Mouse (Mus musculus): ENCODE measurements around the gene Bmp7. TPM values are rescaled to one million over a fixed set of nuclear protein-coding genes. Genes with fewer than 3 reads are reported as not detected.
A peak's percentile ranks its signal among the peaks of the same experiment; 100 is the strongest.

The Bmp7 gene
- polyA plus RNA-seq, 1 experiment from 2014 or later, result 14.7 TPM

DNA sequence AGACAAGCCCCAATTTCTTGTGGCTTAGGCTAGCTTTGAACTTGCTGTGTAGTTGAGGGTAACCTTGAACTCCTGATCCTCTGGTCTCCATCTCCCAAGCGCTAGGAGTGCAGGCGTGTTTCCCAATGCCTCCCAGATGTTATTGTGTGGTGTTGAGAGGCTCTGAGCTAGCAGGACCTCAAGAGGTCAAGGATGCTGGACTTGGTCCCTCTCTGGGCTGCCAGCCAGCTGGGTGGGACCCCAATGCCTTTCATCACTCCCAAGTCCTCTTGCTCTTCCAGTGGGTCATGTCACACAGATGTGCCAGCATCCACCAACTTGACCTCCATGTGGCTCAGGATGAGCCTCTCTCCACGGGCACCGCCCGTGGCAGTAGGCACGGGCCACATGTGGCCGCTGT is 16.9 kb downstream of the Bmp7 start:
- H3K27ac ChIP-seq (replicated peaks), result no peak overlapping the region
- WGBS, result 94% methylated on average over 7 of the region's 7 CpGs
- no peaks in the 10 kb centered on the region for H3K36me3 ChIP-seq
- peaks cover 27% of the 10 kb centered on the region for H3K4me1 ChIP-seq
- no peak overlapping the region for H3K4me3 ChIP-seq
- no peaks in the 10 kb centered on the region; the same call in 1 of the 2 replicates for H3K27me3 ChIP-seq (ENCODE audit: low read depth, poor library complexity, severe bottlenecking)
- no peak for DNase-seq (ENCODE audit: low spot score)
- no peaks in the 10 kb centered on the region for H3K9me3 ChIP-seq (replicated peaks)

DNA sequence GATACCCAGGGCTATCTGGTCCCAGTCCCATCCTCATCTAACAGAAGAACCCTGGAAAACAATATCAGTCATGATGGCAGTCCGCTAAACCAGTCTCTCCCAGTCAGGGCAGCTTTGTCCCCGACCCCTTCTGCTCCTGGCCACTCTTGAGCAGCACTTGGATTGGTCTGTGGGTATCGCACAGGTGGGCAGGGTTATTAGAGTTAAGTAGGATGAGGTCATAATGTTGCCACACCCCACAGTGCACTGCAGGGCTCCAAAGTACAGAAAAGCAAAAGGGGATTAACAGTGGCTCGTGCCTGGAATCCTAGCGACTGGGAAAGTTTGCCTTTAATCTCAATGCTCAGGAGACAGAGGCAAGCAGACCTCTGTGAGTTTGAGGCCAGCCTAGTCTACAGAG is 17.5 kb downstream of the Bmp7 start:
- no peak overlapping the region for H3K4me3 ChIP-seq
- H3K4me1 ChIP-seq, result peaks cover 27% of the 10 kb centered on the region
- DNase-seq (ENCODE audit: low spot score), result no peak
- no peaks in the 10 kb centered on the region; the same call in 1 of the 2 replicates for H3K27me3 ChIP-seq (ENCODE audit: low read depth, poor library complexity, severe bottlenecking)
- no peak overlapping the region for H3K27ac ChIP-seq (replicated peaks)
- 51% methylated on average over 5 of the region's 5 CpGs for WGBS
- H3K36me3 ChIP-seq, result no peaks in the 10 kb centered on the region
- no peaks in the 10 kb centered on the region for H3K9me3 ChIP-seq (replicated peaks)

DNA sequence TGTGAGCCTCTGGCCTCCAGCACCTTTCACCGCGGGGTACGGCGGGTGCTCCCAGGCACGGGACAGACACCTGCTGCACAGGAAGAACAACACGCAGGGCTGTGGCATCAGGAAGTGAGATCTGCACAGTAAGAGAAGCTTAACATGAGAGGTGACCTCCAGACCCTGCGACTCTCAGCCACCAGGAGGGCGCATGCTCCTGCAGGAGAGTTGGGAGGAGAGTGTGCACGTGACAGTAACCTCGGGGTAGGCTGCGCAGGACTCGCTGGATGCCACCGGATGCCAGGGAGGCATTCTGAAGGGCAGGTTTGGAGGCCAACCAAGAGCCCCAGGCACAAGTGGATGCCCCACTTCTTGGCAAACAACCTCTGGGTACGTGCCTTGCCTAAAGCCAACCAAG is 26.1 kb downstream of the Bmp7 start:
- no peak for DNase-seq (ENCODE audit: low spot score)
- Histone ChIP-seq H3K36me3 (no peaks in the 10 kb centered on the region; the same call in 1 of the 2 replicates), H3K27me3 (ENCODE audit: low read depth, poor library complexity, severe bottlenecking) (no peaks in the 10 kb centered on the region), H3K4me1 (peaks cover 30% of the 10 kb centered on the region), H3K4me3 (no peak overlapping the region), H3K27ac (replicated peaks) (no peak overlapping the region), H3K9me3 (replicated peaks) (no peaks in the 10 kb centered on the region)
- WGBS, result 89% methylated on average over 14 of the region's 14 CpGs

DNA sequence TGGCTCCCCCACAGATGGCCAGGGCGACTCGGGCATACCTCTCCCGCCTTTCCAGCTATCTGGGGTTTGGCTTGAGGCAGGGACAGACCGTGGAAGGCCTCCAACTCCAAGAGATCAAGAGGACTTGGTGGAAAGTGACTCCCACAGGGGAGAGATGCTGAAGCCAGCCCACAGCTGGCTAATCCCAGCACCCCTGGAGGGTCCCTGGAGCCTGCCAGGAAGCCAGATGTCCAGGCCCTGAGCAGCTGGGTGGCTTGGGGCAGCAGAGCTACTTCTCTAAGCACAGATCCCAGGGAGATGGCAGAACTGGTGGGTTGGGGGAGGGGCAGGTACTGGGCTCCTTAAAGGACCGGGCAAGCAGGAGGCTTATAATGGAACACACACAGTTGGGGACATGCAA is 28.4 kb downstream of the Bmp7 start:
- no peaks in the 10 kb centered on the region for H3K27me3 ChIP-seq (ENCODE audit: low read depth, poor library complexity, severe bottlenecking)
- 26% methylated on average over 5 of the region's 5 CpGs for WGBS
- H3K36me3 ChIP-seq, result no peaks in the 10 kb centered on the region; the same call in 1 of the 2 replicates
- H3K4me1 ChIP-seq, result peaks cover 43% of the 10 kb centered on the region
- H3K9me3 ChIP-seq (replicated peaks), result no peaks in the 10 kb centered on the region
- H3K27ac ChIP-seq (replicated peaks), result peak overlapping the region; percentile 2; the same call in 1 of the 2 replicates
- H3K4me3 ChIP-seq, result no peak overlapping the region
- DNase-seq (ENCODE audit: low spot score), result no peak

DNA sequence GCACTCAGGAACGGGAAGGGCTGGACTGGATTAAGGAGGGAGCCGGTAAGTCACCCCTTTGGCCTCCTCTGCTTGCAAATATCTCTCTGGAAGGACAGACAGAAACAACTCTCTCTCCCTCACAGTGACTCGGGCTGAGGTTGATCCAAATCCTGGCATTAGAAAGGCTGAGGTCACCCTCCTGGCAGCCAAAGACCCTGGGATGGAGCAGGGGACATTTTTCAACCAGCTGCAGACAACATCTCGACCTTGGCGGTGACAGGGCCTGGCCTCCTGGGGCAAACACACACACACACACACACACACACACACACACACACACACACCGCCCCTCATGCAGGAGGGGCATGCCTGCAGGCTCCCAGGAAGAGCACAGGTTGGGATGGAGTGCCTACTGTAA is 29.0 kb downstream of the Bmp7 start:
- WGBS, result 56% methylated on average over 6 of the region's 6 CpGs
- H3K36me3 ChIP-seq, result no peaks in the 10 kb centered on the region; the same call in 1 of the 2 replicates

DNA sequence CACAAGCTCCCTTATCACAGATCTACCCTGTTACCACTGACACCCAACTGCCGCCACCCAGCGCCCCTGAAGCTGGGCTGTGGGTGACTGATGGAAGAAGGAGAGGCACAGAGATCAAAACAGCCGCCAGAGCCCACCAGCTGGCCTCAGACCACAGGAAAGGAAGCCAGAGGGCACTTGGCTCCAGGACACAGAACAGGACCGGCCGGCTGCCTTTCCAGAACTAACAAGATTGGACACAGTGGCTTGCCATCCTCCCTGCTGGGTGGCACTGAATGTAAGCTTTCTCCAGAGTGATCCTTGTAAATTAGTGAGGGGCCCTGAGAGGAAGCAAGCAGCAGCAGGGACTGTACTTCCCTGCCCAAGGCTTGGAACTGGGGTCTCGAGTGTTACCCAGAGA is 30.7 kb downstream of the Bmp7 start:
- peak overlapping the region; percentile 42; the same call in 1 of the 2 replicates for H3K27ac ChIP-seq (replicated peaks)
- DNase-seq (ENCODE audit: low spot score), result peak; percentile 50
- no peak overlapping the region for H3K4me3 ChIP-seq
- no peaks in the 10 kb centered on the region for H3K27me3 ChIP-seq (ENCODE audit: low read depth, poor library complexity, severe bottlenecking)
- 48% methylated on average over 6 of the region's 6 CpGs for WGBS
- H3K4me1 ChIP-seq, result peaks cover 47% of the 10 kb centered on the region
- H3K9me3 ChIP-seq (replicated peaks), result no peaks in the 10 kb centered on the region
- H3K36me3 ChIP-seq, result no peaks in the 10 kb centered on the region; the same call in 1 of the 2 replicates

More for the DNA sequence above, 29.0 kb downstream of the Bmp7 start:
- Histone ChIP-seq H3K27me3 (ENCODE audit: low read depth, poor library complexity, severe bottlenecking) (no peaks in the 10 kb centered on the region), H3K27ac (replicated peaks) (0 out of 2 replicates have a peak overlapping the region, but pooled peaks have one; percentile 2), H3K9me3 (replicated peaks) (no peaks in the 10 kb centered on the region), H3K4me3 (no peak overlapping the region), H3K4me1 (peaks cover 45% of the 10 kb centered on the region)
- no peak for DNase-seq (ENCODE audit: low spot score)

DNA sequence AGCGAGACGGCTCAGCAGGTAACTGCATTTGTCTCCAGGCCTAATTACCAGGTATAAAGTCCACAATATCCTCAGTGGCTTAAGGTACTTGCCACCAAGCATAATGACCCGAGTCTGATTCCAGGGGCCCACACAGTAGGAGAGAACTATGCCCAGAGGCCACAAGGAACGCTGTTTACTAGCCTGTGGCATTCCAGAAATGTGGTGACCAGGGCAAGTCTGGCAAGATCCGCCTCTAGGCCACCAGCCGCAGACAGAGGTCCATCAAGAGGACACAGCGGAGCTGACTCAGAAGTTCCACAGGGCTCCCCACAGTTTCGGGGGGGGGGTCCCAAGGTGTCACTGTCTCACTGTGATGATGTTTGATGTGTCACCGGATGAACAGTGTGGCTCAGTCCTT is 34.0 kb downstream of the Bmp7 start:
- DNase-seq (ENCODE audit: low spot score), result no peak
- peaks cover 36% of the 10 kb centered on the region for H3K4me1 ChIP-seq
- H3K27ac ChIP-seq (replicated peaks), result no peak overlapping the region
- no peaks in the 10 kb centered on the region for H3K36me3 ChIP-seq
- H3K9me3 ChIP-seq (replicated peaks), result no peaks in the 10 kb centered on the region
- WGBS, result 79% methylated on average over 9 of the region's 9 CpGs
- no peaks in the 10 kb centered on the region for H3K27me3 ChIP-seq (ENCODE audit: low read depth, poor library complexity, severe bottlenecking)
- H3K4me3 ChIP-seq, result no peak overlapping the region

DNA sequence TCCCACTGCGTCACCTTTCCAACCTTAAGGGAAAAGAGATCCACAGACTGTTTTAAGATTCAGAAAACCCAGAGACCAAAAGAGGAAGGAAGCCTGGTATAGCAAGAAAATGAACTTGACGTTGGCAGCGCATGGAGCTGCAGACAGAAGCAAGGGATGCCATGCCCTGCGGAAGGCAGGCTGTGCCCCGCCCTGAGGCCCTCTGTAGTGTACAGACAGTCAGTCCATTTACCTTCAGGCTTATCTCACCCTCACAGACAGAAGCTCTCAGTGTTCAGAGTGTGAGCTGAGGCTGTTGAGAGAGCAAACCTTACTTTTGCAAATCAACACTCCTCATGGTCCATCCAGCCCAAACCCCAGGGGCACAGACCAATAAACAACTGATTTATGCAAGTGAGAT is 35.1 kb downstream of the Bmp7 start:
- WGBS, result 94% methylated on average over 5 of the region's 5 CpGs
- no peaks in the 10 kb centered on the region for H3K27me3 ChIP-seq (ENCODE audit: low read depth, poor library complexity, severe bottlenecking)
- H3K27ac ChIP-seq (replicated peaks), result no peak overlapping the region
- no peaks in the 10 kb centered on the region for H3K9me3 ChIP-seq (replicated peaks)
- peaks cover 31% of the 10 kb centered on the region for H3K4me1 ChIP-seq
- no peaks in the 10 kb centered on the region for H3K36me3 ChIP-seq
- no peak for DNase-seq (ENCODE audit: low spot score)
- H3K4me3 ChIP-seq, result no peak overlapping the region

DNA sequence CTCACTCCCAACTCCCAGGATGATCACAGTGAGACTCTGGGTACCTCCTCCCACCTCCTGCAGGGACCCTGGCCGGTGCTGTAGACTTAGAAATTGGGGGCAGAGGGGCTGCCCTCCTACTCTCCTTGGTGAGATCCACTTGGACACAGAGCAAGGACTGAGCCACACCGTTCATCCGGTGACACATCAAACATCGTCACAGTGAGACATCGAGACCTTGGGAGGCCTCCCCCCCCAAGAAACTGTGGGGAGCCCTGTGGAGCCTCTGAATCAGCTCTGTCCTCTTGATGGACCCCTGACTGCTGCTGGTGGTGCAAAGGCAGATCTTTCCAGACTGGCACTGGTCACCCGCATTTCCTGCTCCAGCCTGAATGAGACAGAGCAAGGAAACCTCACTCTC is 35.5 kb downstream of the Bmp7 start:
- no peaks in the 10 kb centered on the region for H3K36me3 ChIP-seq
- no peak overlapping the region for H3K27ac ChIP-seq (replicated peaks)
- H3K4me3 ChIP-seq, result no peak overlapping the region
- peaks cover 27% of the 10 kb centered on the region for H3K4me1 ChIP-seq
- no peaks in the 10 kb centered on the region for H3K27me3 ChIP-seq (ENCODE audit: low read depth, poor library complexity, severe bottlenecking)
- no peaks in the 10 kb centered on the region for H3K9me3 ChIP-seq (replicated peaks)
- 87% methylated on average over 6 of the region's 6 CpGs for WGBS
- no peak for DNase-seq (ENCODE audit: low spot score)

DNA sequence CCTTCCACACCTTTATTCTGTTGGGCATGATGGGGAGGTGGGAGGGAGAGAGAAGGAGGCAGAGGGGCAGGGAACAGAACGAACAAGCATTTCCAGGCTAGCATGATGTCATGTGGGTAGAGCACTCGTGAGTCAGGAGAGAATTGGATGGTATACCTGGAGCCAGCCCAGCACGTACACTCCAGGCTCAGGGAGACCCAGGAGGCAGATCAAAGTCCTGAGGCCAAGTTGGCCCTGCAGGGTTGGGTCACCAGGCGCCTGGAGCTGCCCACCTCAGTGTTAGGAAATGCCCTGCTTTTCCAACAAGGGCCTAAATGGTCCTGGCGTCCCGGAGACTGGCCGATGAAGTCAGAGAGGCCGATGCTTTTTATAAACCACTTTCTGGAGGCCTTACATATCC is 36.6 kb downstream of the Bmp7 start:
- Histone ChIP-seq H3K27me3 (ENCODE audit: low read depth, poor library complexity, severe bottlenecking) (no peaks in the 10 kb centered on the region), H3K4me3 (no peak overlapping the region), H3K4me1 (peaks cover 16% of the 10 kb centered on the region), H3K9me3 (replicated peaks) (peaks cover 3% of the 10 kb centered on the region), H3K36me3 (peaks cover 4% of the 10 kb centered on the region; the same call in 1 of the 2 replicates), H3K27ac (replicated peaks) (no peak overlapping the region)
- 84% methylated on average over 8 of the region's 8 CpGs for WGBS
- DNase-seq (ENCODE audit: low spot score), result no peak

DNA sequence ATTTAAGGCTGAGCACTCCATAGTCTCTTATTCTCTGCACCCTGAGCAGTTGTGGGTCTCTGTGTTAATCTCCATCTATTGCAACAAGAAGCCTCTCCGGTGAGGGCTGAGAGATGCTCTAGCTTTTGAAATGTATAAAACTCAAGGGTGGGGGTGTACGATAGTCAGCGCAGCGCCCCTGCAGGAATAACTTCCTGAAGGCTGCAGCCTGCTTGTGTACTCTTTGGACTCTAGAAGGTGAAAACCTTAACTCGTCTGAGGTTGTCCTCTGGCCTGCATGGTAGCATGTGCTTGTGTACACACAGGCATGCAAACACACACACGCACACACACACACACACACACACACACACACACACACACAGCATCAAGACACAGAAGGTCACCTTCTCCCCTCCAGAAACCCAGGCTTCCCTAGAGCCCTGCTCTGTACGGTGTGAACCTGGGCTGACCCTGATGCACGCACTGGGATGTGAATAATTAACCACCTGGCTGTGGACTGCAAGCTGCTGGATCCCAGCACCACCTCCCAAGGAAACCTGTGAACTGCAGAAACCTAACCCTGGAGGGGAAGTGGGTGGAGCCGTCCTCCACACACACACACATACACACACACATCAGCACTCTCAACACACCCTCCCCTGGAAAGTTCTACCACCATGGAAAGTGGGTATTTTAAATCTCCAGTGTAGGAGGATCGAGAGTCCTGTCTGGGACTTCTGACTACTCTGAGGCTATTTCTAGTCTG is 39.0 kb downstream of the Bmp7 start:
- peaks cover 11% of the 10 kb centered on the region; the same call in 1 of the 2 replicates for H3K36me3 ChIP-seq
- H3K4me1 ChIP-seq, result peaks cover 6% of the 10 kb centered on the region
- H3K4me3 ChIP-seq, result no peak overlapping the region
- no peaks in the 10 kb centered on the region for H3K27me3 ChIP-seq (ENCODE audit: low read depth, poor library complexity, severe bottlenecking)
- peaks cover 7% of the 10 kb centered on the region for H3K9me3 ChIP-seq (replicated peaks)
- WGBS, result 83% methylated on average over 10 of the region's 10 CpGs
- no peak for DNase-seq (ENCODE audit: low spot score)
- H3K27ac ChIP-seq (replicated peaks), result no peak overlapping the region

DNA sequence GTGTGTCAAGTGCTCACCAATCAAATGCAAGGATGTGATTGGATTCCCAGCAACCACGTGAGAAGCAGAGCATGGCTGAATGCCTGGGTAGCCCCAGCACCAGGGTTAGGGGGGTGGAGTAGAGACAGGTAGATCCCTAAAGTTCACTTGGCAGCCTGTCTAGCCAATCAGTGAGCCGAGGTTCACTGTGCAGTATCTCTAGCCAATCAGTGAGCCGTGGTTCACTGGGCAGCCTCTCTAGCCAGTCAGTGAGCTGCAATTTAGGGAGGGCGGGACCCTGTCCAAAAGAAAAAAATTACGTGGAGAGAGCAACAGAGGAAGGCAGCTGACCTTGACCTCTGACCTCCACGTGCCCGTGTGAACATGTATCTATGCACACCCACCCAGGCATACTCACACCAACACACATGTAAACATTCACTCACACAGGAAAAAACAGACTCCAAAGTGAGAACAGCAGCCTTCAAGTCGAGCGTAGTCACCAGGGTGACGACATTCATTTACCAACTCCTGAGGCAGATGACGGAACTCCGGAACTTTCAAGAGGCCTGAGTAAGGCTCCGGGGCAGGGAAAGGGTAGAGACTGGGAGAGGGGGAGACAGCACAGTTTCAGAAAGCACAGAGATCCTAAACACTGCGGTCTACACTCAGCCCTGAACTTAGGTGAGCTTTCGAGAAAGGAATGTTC is 50.2 kb downstream of the Bmp7 start:
- Histone ChIP-seq H3K4me1 (peaks cover 14% of the 10 kb centered on the region), H3K27me3 (ENCODE audit: low read depth, poor library complexity, severe bottlenecking) (no peaks in the 10 kb centered on the region), H3K36me3 (peaks cover 16% of the 10 kb centered on the region), H3K4me3 (no peak overlapping the region), H3K9me3 (replicated peaks) (no peaks in the 10 kb centered on the region), H3K27ac (replicated peaks) (no peak overlapping the region)
- WGBS, result 87% methylated on average over 15 of the region's 15 CpGs
- no peak for DNase-seq (ENCODE audit: low spot score)

DNA sequence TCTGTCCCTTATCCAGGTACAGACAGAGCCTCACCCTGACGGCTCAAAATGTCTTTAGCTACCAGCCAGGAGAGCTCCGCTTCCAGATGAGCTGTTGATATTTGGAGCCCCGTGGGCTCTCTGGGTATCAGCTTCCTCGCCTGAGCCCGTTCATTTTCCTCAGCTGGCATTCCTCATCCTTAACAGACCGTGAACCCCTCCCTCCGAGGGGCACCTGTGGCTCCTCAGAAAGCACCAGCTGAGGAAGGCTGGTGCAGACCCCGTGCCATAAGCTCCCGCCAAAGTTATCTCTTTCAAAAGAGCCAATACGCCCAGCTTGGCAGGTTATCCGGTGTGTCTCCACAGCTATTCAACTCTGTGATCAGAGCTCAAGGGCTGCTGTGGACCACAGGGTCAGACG is 50.9 kb downstream of the Bmp7 start:
- Histone ChIP-seq H3K4me1 (peaks cover 14% of the 10 kb centered on the region), H3K36me3 (peaks cover 16% of the 10 kb centered on the region), H3K4me3 (no peak overlapping the region), H3K27ac (replicated peaks) (no peak overlapping the region), H3K27me3 (ENCODE audit: low read depth, poor library complexity, severe bottlenecking) (no peaks in the 10 kb centered on the region), H3K9me3 (replicated peaks) (no peaks in the 10 kb centered on the region)
- no peak for DNase-seq (ENCODE audit: low spot score)
- WGBS, result 74% methylated on average over 12 of the region's 12 CpGs

Data from midbrain, embryonic 10.5 days (tissue).